Mouse (Mus musculus) kidney, postnatal 0 days (tissue): ENCODE measurements around the gene Zbp1. TPM values are rescaled to one million over a fixed set of nuclear protein-coding genes. Genes with fewer than 3 reads are reported as not detected.

Experiments used
- ATAC-seq: fragments of 200-750 bp; cut with Nextera tagmentation; replicated peaks from 2 replicates; pipeline ENCODE4 v1.8.0; 2017; ENCODE audit warnings: low read depth, moderate number of reproducible peaks, moderate TSS enrichment, moderate library complexity; ENCODE audit not compliant: low FRiP score
- DNase-seq: peaks from one replicate; pipeline ENCODE4 v3.0.0-alpha.2; 2016; ENCODE audit warnings: low spot score
- H3K27ac ChIP-seq: fragments of 300-500 bp; sonication (generic); 2 replicates; pipeline ENCODE4 v1.5.1; 2014; ENCODE audit warnings: mild to moderate bottlenecking
- H3K27me3 ChIP-seq: fragments of 300-500 bp; sonication (generic); 2 replicates; pipeline ENCODE4 v1.6.1; 2014; ENCODE audit warnings: low read length, mixed read lengths; ENCODE audit not compliant: insufficient read depth
- H3K36me3 ChIP-seq: fragments of 300-500 bp; sonication (generic); 2 replicates; pipeline ENCODE4 v1.6.1; 2014; ENCODE audit warnings: low read length, mixed read lengths; ENCODE audit not compliant: insufficient read depth
- H3K4me1 ChIP-seq: fragments of 300-500 bp; sonication (generic); replicated peaks from 2 replicates; pipeline ENCODE4 v1.6.1; 2014; ENCODE audit warnings: antibody characterized with exemption, low read length, mixed read lengths; ENCODE audit not compliant: insufficient read depth
- H3K4me2 ChIP-seq: fragments of 300-500 bp; sonication (generic); 2 replicates; pipeline ENCODE4 v1.6.1; 2014; ENCODE audit warnings: mild to moderate bottlenecking, low read length, moderate library complexity, mixed read lengths
- H3K4me3 ChIP-seq: fragments of 300-500 bp; sonication (generic); replicated peaks from 2 replicates; pipeline ENCODE4 v1.5.1; 2014; ENCODE audit warnings: low read depth, low read length
- H3K9ac ChIP-seq: fragments of 300-500 bp; sonication (generic); 2 replicates; pipeline ENCODE4 v1.6.1; 2014; ENCODE audit warnings: low read depth, low read length
- H3K9me3 ChIP-seq: fragments of 300-500 bp; sonication (generic); replicated peaks from 2 replicates; pipeline ENCODE4 v1.6.1; 2016; ENCODE audit warnings: low read length, inconsistent platforms, mixed read lengths
- CTCF ChIP-seq: IDR thresholded peaks from 2 replicates; pipeline ENCODE4 v1.5.1; 2016; ENCODE audit warnings: antibody characterized with exemption, low read depth, mild to moderate bottlenecking, moderate library complexity
- WGBS: fragments of 180-500 bp; shearing (Covaris S2); extraction: QIAGEN DNeasy Blood & Tissue Kit; methylation state at CpG from one replicate; pipeline ENCODE4 v1.1.7; 2014; 5-methylcytosine and 5-hydroxymethylcytosine counted together
- polyA plus RNA-seq: library from polyadenylated mRNA; unstranded; fragments of >200 nt; fragmentation: Nextera tagmentation; extraction: Ambion mirVana; gene quantifications from 2 replicates; pipeline ENCODE4 v1.2.1, GENCODE M21; 2015

Zbp1 gene
- polyA plus RNA-seq: 1.3 and 1.7 TPM in 2 replicates

GRCm38 (mm10) chr2:173218416-173219141 is at the start of gene Zbp1:
Zbp1 (minus strand) TSS chr2:173218923.
- WGBS: 76% methylated on average over 11 of the region's 11 CpGs
- Histone ChIP-seq H3K4me3 (no peak within 1 kb of the TSS), H3K36me3 (no peaks in the 10 kb centered on the region), H3K27ac (no peak within 1 kb of the TSS), H3K9me3 (no peaks in the 10 kb centered on the region), H3K9ac (no peak within 1 kb of the TSS), H3K27me3 (no peaks in the 10 kb centered on the region), H3K4me1 (no peaks in the 10 kb centered on the region), H3K4me2 (no peak within 1 kb of the TSS)
- no peak for TF ChIP-seq CTCF
- no peak for DNase-seq
- ATAC-seq: no peak

- H3K27ac ChIP-seq: no peak overlapping the region
- WGBS: 86% methylated on average over 3 of the region's 3 CpGs
- no peak overlapping the region for H3K4me2 ChIP-seq
- no peak for TF ChIP-seq CTCF
- DNase-seq (no peak), ATAC-seq (no peak)
- no peaks in the 10 kb centered on the region for H3K9me3 ChIP-seq
- peaks cover 43% of the 10 kb centered on the region for H3K4me1 ChIP-seq
- H3K9ac ChIP-seq: no peak overlapping the region
- H3K27me3 ChIP-seq: no peaks in the 10 kb centered on the region
- no peak overlapping the region for H3K4me3 ChIP-seq
- no peaks in the 10 kb centered on the region for H3K36me3 ChIP-seq
Measured at GRCm38 (mm10) chr2:173267562-173267961, 48.8 kb upstream of the Zbp1 start.

GRCm38 (mm10) chr2:173266349-173267112 is 47.8 kb upstream of the Zbp1 start:
- no peak overlapping the region for H3K9ac ChIP-seq
- 68% methylated on average over 25 of the region's 25 CpGs for WGBS
- no peak for DNase-seq
- no peak for ATAC-seq
- TF ChIP-seq CTCF: no peak
- H3K27ac ChIP-seq: no peak overlapping the region
- no peaks in the 10 kb centered on the region for H3K9me3 ChIP-seq
- no peaks in the 10 kb centered on the region for H3K36me3 ChIP-seq
- no peak overlapping the region for H3K4me2 ChIP-seq
- H3K4me1 ChIP-seq: peaks cover 43% of the 10 kb centered on the region
- no peak overlapping the region for H3K4me3 ChIP-seq
- H3K27me3 ChIP-seq: no peaks in the 10 kb centered on the region

GRCm38 (mm10) chr2:173265468-173266265 is 46.9 kb upstream of the Zbp1 start:
- ATAC-seq (no peak), DNase-seq (no peak)
- no peak overlapping the region for H3K4me3 ChIP-seq
- H3K9ac ChIP-seq: no peak overlapping the region
- no peaks in the 10 kb centered on the region for H3K27me3 ChIP-seq
- no peaks in the 10 kb centered on the region for H3K9me3 ChIP-seq
- no peak overlapping the region for H3K27ac ChIP-seq
- H3K4me1 ChIP-seq: peaks cover 51% of the 10 kb centered on the region
- no peaks in the 10 kb centered on the region for H3K36me3 ChIP-seq
- TF ChIP-seq CTCF: no peak
- no peak overlapping the region for H3K4me2 ChIP-seq
- 80% methylated on average over 22 of the region's 22 CpGs for WGBS

- Histone ChIP-seq H3K4me2 (no peak overlapping the region), H3K4me3 (no peak overlapping the region), H3K27ac (peak overlapping the region; percentile 77; the same call in 1 of the 2 replicates), H3K9ac (no peak overlapping the region), H3K4me1 (peaks cover 48% of the 10 kb centered on the region), H3K27me3 (no peaks in the 10 kb centered on the region), H3K36me3 (no peaks in the 10 kb centered on the region), H3K9me3 (no peaks in the 10 kb centered on the region)
- no peak for TF ChIP-seq CTCF
- DNase-seq (peak; percentile 77), ATAC-seq (peak; percentile 53)
- 24% methylated on average over 13 of the region's 13 CpGs for WGBS
Measured at GRCm38 (mm10) chr2:173264467-173265128, 45.9 kb upstream of the Zbp1 start.
